Mouse (Mus musculus) liver, adult 2 months (tissue): ENCODE data around the gene Dhh. TPM values are rescaled to one million over a fixed set of nuclear protein-coding genes. Genes with fewer than 3 reads are reported as not detected.

Experiments
- DNase-seq: peaks from one replicate; pipeline ENCODE4 v3.0.0-alpha.2; 2011; ENCODE audit warnings: low read depth, low spot score; ENCODE audit errors: extremely low read depth
- H3K27ac ChIP-seq: fragments of 200-500 bp; replicated peaks from 2 replicates; pipeline ENCODE4 v1.5.1; 2012; ENCODE audit warnings: low read depth, mild to moderate bottlenecking, control low read depth, inconsistent platforms, low read length; ENCODE audit not compliant: insufficient read depth
- H3K27me3 ChIP-seq: fragments of 200-500 bp; 2 replicates; pipeline ENCODE4 v1.6.1; 2012; ENCODE audit warnings: mild to moderate bottlenecking, moderate library complexity, low read length, inconsistent platforms; ENCODE audit not compliant: control insufficient read depth, insufficient read depth
- H3K36me3 ChIP-seq: fragments of 200-500 bp; 2 replicates; pipeline ENCODE4 v1.6.1; 2012; ENCODE audit warnings: low read length, inconsistent platforms; ENCODE audit not compliant: control insufficient read depth, insufficient read depth
- H3K4me1 ChIP-seq: fragments of 200-500 bp; 2 replicates; pipeline ENCODE4 v1.6.1; 2011; ENCODE audit warnings: low read length; ENCODE audit not compliant: control insufficient read depth, insufficient read depth
- H3K4me3 ChIP-seq: fragments of 200-500 bp; 2 replicates; pipeline ENCODE4 v1.5.1; 2011; ENCODE audit warnings: low read depth, mild to moderate bottlenecking, control low read depth, low read length, moderate library complexity; ENCODE audit not compliant: insufficient read depth
- H3K79me2 ChIP-seq: fragments of 200-500 bp; 2 replicates; pipeline ENCODE4 v1.6.1; 2012; ENCODE audit warnings: inconsistent platforms, mild to moderate bottlenecking, low read length, moderate library complexity; ENCODE audit not compliant: control insufficient read depth, insufficient read depth
- H3K9ac ChIP-seq: fragments of 200-500 bp; 2 replicates; pipeline ENCODE4 v1.6.1; 2012; ENCODE audit warnings: low read depth, mild to moderate bottlenecking, control low read depth, inconsistent platforms, low read length
- CTCF ChIP-seq: fragments of 200-500 bp; IDR thresholded peaks from 2 replicates; pipeline ENCODE4 v1.5.1; 2011; ENCODE audit warnings: low read depth, low read length, control low read depth
- POLR2A ChIP-seq: fragments of 200-500 bp; IDR thresholded peaks from 2 replicates; pipeline ENCODE4 v1.6.1; 2011; ENCODE audit warnings: low read length, control low read depth; ENCODE audit not compliant: insufficient read depth; ENCODE audit errors: extremely low read depth
- WGBS: fragments of 180-500 bp; shearing (Covaris S2); methylation state at CpG from one replicate; pipeline ENCODE4 v1.1.7; 2018; 5-methylcytosine and 5-hydroxymethylcytosine counted together
- polyA plus RNA-seq: library from polyadenylated mRNA; depleted of rRNA; stranded (reverse); fragments of >200 nt; gene quantifications from 2 replicates; pipeline ENCODE4 v1.2.3, GENCODE M21; 2012
- total RNA-seq: library from RNA; depleted of rRNA; stranded (reverse); fragments of >200 nt; gene quantifications from 2 replicates; pipeline ENCODE4 v1.2.3, GENCODE M21; 2014

Gene Dhh
- total and polyA plus RNA-seq, 2 experiments = under 0.01 to 0.18 TPM

DNA sequence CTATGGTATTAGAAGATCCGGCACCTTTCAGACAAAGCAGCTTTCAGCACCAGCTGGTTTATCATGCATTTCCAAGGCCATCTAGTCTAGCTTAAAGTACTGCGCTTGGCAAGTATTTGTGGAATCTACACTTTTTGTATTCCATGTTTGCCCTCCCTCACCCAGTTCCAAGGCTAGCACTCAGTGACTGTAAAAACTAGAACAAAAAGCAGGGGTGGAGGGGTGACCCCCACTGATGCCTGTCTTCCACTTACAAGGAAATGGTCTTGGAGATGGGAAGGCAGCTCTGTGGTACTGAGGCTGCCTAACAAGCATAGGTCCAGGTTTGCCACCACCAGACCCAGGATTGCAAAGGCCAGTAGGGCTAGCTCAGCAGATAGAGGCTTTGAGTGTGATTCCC is 4.3 kb upstream of the Dhh start:
- Histone ChIP-seq H3K4me1 (no peaks in the 10 kb centered on the region), H3K36me3 (peaks cover 3% of the 10 kb centered on the region; the same call in 1 of the 2 replicates), H3K27ac (no peak overlapping the region), H3K9ac (no peak overlapping the region), H3K79me2 (no peaks in the 10 kb centered on the region), H3K4me3 (no peak overlapping the region), H3K27me3 (peaks cover under 1% of the 10 kb centered on the region; the same call in 1 of the 2 replicates)
- no peak for DNase-seq
- TF ChIP-seq POLR2A (no peak), CTCF (no peak)
- 98% methylated on average over 2 of the region's 2 CpGs for WGBS

DNA sequence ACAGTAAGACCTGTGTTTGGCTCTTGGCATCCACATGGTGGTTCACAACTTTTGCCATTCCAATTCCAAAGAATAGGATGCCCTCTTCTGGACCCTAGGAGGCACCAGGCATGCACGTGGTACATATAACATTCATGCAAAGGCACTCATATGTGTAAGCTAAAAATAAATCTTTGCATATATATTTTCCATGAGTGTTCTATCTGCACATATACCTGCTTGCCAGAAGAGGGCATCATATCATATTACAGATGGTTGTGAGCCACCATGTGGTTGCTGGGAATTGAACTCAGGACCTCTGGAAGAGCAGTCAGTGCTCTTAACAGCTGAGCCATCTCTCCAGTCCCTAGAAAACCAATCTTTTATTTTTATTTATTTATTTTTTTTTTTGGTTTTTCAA is 3.2 kb upstream of the Dhh start:
- 83% methylated on average over 1 of the region's 1 CpGs for WGBS
- Histone ChIP-seq H3K79me2 (no peaks in the 10 kb centered on the region), H3K27ac (no peak overlapping the region), H3K27me3 (peaks cover 7% of the 10 kb centered on the region; the same call in 1 of the 2 replicates), H3K36me3 (no peaks in the 10 kb centered on the region), H3K4me1 (no peaks in the 10 kb centered on the region), H3K9ac (no peak overlapping the region), H3K4me3 (no peak overlapping the region)
- TF ChIP-seq CTCF (no peak), POLR2A (no peak)
- DNase-seq = no peak

GRCm38 (mm10) chr15:98897495-98897894 is 845 bp downstream of the Dhh start:
- H3K36me3 ChIP-seq = no peaks in the 10 kb centered on the region
- H3K27me3 ChIP-seq = peaks cover 22% of the 10 kb centered on the region
- WGBS = 18% methylated on average over 10 of the region's 10 CpGs
- no peak overlapping the region for H3K4me3 ChIP-seq
- H3K4me1 ChIP-seq = 0 out of 2 replicates have a peak, but pooled peaks cover 1% of the 10 kb centered on the region
- no peak for DNase-seq
- H3K79me2 ChIP-seq = no peaks in the 10 kb centered on the region
- no peak overlapping the region for H3K9ac ChIP-seq
- H3K27ac ChIP-seq = no peak overlapping the region
- TF ChIP-seq POLR2A = no peak
- no peak for TF ChIP-seq CTCF

GRCm38 (mm10) chr15:98895635-98896589 is 2.4 kb downstream of the Dhh start:
- TF ChIP-seq POLR2A (no peak), CTCF (no peak)
- H3K79me2 ChIP-seq = no peaks in the 10 kb centered on the region
- no peaks in the 10 kb centered on the region for H3K36me3 ChIP-seq
- whole genome bisulfite sequencing = 18% methylated on average over 41 of the region's 41 CpGs
- no peak overlapping the region for H3K27ac ChIP-seq
- peak overlapping the region; percentile 12; the same call in 1 of the 2 replicates for H3K4me3 ChIP-seq
- no peak overlapping the region for H3K9ac ChIP-seq
- peaks cover 22% of the 10 kb centered on the region for H3K27me3 ChIP-seq
- H3K4me1 ChIP-seq = 0 out of 2 replicates have a peak, but pooled peaks cover 1% of the 10 kb centered on the region
- DNase-seq = no peak

DNA sequence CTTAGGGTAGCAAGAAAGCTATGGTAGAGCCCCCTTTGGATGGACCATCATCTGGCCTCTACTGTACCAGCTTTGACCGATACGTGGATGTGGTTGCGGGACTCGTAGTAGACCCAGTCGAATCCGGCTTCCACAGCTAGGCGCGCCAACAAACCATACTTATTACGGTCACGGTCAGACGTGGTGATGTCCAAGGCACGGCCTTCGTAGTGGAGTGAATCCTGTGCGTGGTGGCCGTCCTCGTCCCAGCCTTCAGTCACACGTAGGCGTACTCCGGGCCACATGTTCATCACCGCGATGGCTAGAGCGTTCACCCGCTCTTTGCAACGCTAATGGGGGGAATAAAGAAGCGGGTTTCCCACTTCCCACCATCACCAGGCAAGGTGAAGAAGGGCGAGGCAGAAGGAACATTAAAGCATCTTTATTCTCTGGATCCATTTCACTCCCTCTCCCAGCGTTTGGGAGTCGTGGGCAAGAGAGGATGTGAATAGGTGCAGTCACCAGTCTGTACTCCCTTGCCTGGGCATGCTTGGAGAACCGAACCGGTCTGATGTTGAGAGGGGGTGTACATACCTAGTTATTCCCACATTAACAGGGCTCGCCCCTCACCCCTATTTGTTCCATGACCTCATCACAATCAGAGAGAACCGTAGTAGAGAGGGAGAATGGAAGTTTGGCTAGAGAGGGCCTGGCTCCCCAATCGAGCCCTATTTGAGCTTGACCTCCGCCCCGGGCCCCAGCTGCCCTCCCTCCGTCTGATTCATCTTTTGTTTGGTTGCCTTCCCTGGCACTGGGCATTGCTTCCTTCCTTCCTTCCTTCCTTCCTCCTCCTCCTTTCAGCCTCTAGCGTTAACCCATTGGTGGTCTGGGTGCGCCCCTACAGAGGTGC is 3.4 kb downstream of the Dhh start:
- no peak for DNase-seq
- no peak overlapping the region for H3K9ac ChIP-seq
- WGBS = 13% methylated on average over 38 of the region's 38 CpGs

More for the DNA sequence above, 3.4 kb downstream of the Dhh start:
- no peaks in the 10 kb centered on the region for H3K79me2 ChIP-seq
- H3K36me3 ChIP-seq = no peaks in the 10 kb centered on the region
- 0 out of 2 replicates have a peak, but pooled peaks cover 1% of the 10 kb centered on the region for H3K4me1 ChIP-seq
- H3K4me3 ChIP-seq = no peak overlapping the region
- no peak for TF ChIP-seq POLR2A
- TF ChIP-seq CTCF = no peak
- no peak overlapping the region for H3K27ac ChIP-seq
- peaks cover 22% of the 10 kb centered on the region for H3K27me3 ChIP-seq
